Mouse (Mus musculus) lung, adult 18-20 months (tissue): ENCODE results near the gene Ank3.

ENCODE experiments used
- DNase-seq, 2 experiments: peaks; one replicate each; pipeline ENCODE4 v3.0.0; 2022; ENCODE audit warnings: mixed read lengths in 2 of 2

Ank3 gene

GRCm38 (mm10) chr10:69398763-69399590 lies at the start of gene Ank3:
Gene Ank3 (plus strand): TSS chr10:69398773.
- peak; percentile 69 to 77 for DNase-seq

- DNase-seq, result no peak
Observed at GRCm38 (mm10) chr10:69351071-69351841, 47.3 kb upstream of the Ank3 start.

GRCm38 (mm10) chr10:69351842-69352211 lies 46.7 kb upstream of the Ank3 start:
- DNase-seq, result no peak

DNA sequence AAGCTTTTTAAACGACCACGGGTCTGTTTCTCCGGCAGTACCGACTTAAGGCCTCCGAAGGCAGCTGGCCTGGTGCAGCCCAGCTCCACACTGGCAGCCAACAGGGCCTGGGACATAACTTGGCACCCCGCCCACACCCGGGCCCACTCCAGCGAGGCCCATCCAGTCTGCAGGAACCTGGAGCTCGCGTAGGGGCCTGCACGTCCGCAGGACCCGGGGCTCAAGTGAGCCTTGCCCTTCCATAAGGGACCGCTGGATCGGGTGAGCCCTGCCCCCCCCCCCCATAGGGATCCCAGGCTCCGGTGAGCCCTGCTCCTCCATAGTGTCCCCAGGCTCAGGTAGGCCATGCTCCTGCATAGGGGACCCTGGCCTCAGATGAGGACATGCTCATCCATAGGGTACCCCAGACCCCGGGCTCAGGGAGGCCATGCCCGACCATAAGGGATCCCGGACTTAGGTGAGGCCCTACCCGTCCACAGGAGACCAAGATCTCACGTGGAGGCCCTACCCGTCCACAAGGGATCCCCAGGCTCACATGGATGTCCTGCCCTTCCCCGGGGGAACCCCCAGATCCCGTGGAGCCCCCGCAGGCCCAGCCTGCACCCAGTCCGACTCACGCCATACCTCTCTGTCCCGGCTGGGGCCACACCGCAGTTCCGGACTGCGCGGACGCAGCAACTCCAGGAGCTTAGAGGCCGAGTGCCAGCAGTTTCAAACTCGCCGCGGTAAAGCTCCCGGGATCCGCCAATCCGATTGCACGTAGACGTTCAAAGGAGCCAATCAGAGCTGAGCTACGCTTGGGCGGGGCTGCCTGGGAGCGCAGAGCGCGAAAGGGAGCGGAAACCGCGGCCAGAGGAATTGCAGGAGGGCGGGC lies 46.1 kb upstream of the Ank3 start, which contains the start of gene Cdk1:
Gene Cdk1 (minus strand): TSS at position 727 of the 874 bp plus-strand sequence.
- peak; percentile 95 to 96 for DNase-seq

DNA sequence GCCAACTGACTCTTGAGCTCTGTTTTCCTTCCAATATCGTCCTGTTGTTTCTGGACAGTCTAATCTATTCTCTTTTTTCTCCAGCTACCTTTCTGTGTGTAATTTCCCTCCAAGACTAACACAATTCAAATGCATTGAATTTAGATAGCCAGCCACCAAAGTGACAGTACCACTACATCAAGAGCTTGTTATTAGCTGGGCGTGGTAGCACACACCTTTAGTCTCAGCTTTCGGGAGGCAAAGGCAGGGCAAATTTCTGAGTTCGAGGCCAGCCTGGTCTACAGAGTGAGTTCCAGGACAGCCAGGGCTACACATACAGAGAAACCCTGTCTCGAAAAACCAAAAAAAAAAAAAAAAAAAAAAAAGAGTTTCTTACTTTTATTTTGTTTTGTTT lies 45.5 kb upstream of the Ank3 start:
- peak in 1 of 2 experiments; percentile 4 for DNase-seq

- DNase-seq, result no peak
Observed at GRCm38 (mm10) chr10:69359666-69360065, 38.9 kb upstream of the Ank3 start.

DNA sequence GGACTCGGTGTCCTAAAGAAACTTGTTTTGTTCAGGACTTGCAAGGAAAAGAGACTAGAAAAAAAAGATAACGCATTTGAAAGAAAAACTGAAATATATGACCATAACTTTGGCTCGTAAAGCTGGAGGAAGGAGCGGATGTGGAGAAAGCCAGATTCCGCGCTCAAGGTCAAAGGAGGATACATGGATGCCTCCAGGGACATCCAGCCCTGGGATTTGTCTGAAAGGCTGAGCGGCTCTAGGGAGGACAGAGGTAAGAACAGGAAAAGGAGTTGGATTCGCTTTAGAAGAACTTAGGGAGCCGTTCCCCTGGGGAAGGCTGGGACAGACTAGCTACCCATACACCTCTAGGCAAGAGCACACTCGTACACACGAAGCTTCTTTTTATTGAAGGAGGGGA lies 32.4 kb upstream of the Ank3 start:
- DNase-seq, result no peak

- DNase-seq, result no peak
Observed at GRCm38 (mm10) chr10:69366877-69367387, 31.6 kb upstream of the Ank3 start.

GRCm38 (mm10) chr10:69369321-69369720 lies 29.3 kb upstream of the Ank3 start:
- DNase-seq, result no peak

DNA sequence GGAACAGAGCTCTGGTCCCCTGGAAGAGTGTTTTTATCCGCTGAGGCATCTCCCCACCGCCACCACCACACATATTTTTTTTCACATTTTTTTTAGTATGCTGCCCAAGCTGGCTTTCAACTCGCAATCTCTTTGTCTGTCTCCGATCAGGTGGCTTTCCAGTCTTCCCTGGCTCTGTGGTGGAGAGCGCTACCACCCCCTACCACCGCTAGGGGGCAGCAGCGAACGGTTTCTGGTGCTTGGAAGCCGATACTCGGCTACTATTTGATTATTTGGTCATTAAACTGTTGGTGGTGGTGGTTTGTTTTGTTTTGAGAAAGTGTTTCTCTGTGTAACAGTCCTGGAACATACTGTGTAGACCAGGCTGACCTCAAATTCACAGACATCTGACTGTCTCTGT lies 27.1 kb upstream of the Ank3 start:
- DNase-seq, result peak; percentile 7 to 15

- DNase-seq, result no peak
Observed at GRCm38 (mm10) chr10:69372061-69372460, 26.5 kb upstream of the Ank3 start.

DNA sequence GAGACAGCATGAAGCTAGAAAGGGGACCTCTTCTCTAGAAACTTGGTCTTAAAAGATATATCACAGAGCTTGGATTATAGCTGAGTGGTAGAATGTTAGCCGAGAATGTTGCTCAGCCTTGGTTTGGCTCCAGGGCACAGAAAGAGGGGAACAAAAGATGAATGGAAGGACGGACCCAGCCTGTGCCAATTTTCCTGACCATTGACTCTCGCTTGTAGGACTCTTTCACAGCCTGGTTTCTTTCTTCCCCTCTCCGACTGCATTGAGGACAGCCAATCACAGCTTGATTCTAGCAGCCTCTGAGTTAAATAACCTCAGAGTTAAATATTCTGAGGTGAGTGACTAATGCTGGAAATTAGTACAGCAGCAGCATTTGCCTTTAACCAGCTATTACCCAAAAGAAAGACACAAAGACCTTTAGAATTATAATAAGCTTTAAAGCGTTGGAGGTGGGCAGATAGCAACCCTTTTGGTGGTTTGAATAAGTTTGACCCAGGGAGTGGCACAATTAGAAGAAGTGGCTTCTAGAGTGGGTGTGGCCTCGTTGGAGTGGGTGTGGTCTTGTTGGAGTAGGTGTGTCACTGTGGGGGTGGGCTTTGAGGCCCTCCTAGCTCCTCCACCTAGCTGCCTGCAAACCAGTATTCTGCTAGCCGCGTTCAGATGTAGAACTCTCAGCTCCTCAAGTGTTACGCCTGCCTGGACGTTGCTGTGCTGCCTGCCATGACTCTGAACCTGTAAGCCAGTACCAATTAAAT lies 24.6 kb upstream of the Ank3 start:
- no peak for DNase-seq

DNA sequence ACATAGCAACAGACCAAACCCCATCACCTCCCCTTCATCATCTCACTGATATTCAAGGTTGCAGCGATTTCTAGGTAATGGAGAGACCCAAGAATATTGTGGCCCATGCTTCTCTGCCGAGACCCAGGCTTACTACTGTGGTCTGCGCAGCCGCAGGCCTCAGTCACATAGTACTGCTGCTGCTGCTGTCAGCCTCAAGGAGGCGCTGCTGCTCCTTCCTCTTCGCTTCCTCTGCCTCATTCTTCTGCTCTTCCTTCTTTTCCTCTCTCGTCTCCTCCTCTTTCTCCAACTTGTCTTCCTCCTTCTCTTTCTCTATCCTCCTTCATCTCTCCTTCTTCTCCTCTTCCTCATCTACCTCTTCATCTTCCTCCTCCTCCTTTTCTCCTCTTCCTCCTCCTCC lies 23.4 kb upstream of the Ank3 start:
- DNase-seq, result peak in 1 of 2 experiments; percentile 19

DNA sequence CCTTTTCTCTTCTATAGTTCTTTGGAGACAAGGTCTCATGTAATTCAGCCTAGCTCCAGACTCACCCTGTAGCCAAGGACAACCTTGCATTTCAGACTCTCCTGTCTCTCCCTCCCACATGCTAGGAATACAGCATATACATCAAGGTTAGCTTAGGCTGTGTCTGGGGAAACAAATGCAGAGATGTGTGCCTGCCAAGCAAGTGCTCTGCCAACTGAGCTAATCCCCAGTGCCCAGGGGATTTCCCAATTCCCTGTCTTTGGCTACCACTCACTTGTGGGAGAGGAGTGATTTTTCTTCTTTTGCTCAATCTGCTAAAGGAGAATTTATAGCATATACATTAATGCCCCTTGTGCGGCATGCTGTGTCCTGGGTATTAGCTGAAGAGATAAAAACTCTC lies 15.4 kb upstream of the Ank3 start:
- no peak for DNase-seq

GRCm38 (mm10) chr10:69384640-69385039 lies 13.9 kb upstream of the Ank3 start:
- DNase-seq, result no peak

GRCm38 (mm10) chr10:69385136-69385535 lies 13.4 kb upstream of the Ank3 start:
- no peak for DNase-seq

- DNase-seq, result no peak
Observed at GRCm38 (mm10) chr10:69386767-69387166, 11.8 kb upstream of the Ank3 start.

GRCm38 (mm10) chr10:69389511-69389910 lies 9.1 kb upstream of the Ank3 start:
- DNase-seq, result no peak

- no peak for DNase-seq
Observed at GRCm38 (mm10) chr10:69398197-69398762, 293 bp upstream of the Ank3 start.

DNA sequence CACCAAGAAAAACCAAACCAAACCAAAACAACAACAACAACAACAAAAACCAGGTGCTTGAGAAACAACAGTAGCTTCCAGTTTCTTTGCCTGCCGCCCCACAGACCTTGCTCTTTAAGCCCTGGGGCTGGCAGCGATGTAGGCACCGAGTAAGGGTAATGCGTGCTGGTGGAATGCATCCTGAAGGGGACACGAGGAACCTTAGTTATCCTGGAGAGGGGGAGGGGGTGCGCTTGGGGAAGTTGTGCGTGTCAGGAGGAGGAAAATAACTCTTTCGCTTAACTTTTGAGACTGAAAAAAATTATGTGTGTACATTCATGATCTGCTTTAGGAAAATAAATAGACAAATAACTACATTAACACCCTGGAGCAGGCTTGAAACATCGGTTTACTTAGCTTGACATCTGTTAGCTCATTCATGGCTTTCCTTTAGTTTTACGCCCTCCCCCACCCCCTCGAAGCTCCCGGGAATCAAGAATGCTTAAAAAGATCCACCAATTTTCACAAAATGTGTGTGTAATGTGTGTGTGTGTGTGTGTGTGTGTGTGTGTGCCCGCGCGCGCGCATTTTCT lies 1.3 kb downstream of the Ank3 start:
- DNase-seq, result no peak

GRCm38 (mm10) chr10:69405431-69405830 lies 6.9 kb downstream of the Ank3 start:
- peak; percentile 14 to 59 for DNase-seq
